Mouse (Mus musculus) ovary, postnatal 14 days (tissue): ENCODE measurements around the gene Gm11096.

ENCODE experiments used
- DNase-seq: peaks from one replicate; pipeline ENCODE4 v3.0.0; 2022; ENCODE audit warnings: low spot score

The Gm11096 gene

DNA sequence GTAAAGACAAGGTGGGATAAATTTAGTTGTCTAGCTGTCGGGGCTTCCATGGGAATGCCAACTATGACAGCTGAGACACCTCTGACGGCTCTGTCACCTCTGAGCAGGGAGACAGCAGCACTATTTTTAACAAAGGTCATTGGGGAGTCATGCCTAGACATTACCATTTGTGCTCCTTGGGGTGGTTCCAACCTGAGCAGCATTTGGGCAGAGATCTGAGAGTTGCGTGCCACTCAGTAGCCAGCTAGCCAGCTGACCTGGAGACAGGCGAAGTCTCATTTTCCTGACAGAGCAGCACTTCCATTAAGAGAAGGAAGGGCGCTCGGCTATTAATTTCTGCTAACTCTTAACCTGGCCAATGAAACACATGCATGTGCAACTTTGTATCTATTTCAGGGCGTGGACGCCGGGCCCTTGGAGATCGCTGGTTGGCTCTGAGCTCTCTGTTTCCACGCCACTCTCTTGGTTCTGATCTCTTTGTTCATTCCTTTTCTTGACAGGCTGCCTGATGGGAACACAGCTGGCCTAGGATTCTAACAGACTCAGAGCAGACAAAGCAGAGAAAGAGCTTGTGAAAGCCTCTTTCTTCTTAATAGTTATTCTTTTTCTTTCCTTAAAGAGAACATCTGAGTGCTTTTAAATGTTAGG is 40.4 kb downstream of the Gm11096 start:
- DNase-seq = no peak

DNA sequence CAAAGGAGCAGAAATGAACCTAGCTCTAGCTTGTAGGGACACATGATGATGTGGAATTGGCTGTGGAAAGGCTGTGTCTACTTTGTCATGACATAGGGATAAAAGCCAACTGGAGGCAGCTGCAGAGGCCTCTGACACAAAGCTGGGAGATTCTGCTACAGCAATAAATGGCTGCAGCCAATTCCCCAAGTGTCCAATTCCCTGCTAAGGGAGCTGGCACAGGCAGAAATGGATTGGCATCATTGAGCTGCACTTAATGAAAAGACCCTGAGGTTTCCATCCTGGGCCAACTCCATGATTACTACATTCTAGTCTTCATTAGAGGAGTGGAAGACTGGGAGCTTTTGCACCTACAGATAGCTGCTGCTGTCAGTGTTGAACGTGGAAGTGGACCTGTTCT is 44.8 kb downstream of the Gm11096 start:
- DNase-seq = no peak
